Mouse (Mus musculus) liver, embryonic 14.5 days (tissue): ENCODE results near the gene Dnah9. TPM values are rescaled to one million over a fixed set of nuclear protein-coding genes. Genes with fewer than 3 reads are reported as not detected.
A peak's percentile ranks its signal among the peaks of the same experiment; 100 is the strongest.

Experiments
- ATAC-seq: fragments of 200-750 bp; cut with Nextera tagmentation; 2 replicates; pipeline ENCODE4 v1.8.0; 2017; ENCODE audit warnings: moderate number of reproducible peaks, mild to moderate bottlenecking, moderate library complexity; ENCODE audit not compliant: insufficient read depth
- DNase-seq, 3 experiments: peaks; one replicate each; pipeline ENCODE4 v3.0.0-alpha.2; 2012 to 2013; ENCODE audit warnings: low read depth in 3 of 3, low spot score in 3 of 3
- H3K27ac ChIP-seq: fragments of 300-500 bp; sonication (generic); 2 replicates; pipeline ENCODE4 v1.5.1; 2014; ENCODE audit warnings: moderate library complexity, mild to moderate bottlenecking, control low read depth, inconsistent platforms
- H3K27me3 ChIP-seq: fragments of 300-500 bp; sonication (generic); 2 replicates; pipeline ENCODE4 v1.6.1; 2014; ENCODE audit warnings: mild to moderate bottlenecking, low read length, moderate library complexity; ENCODE audit not compliant: control insufficient read depth, insufficient read depth
- H3K36me3 ChIP-seq: fragments of 300-500 bp; sonication (generic); replicated peaks from 2 replicates; pipeline ENCODE4 v1.6.1; 2014; ENCODE audit warnings: low read depth; ENCODE audit not compliant: control insufficient read depth, insufficient read depth
- H3K4me1 ChIP-seq, 2 experiments: fragments of 200-500 bp in 1 of 2; fragments of 300-500 bp in 1 of 2; sonication (generic) in 1 of 2; replicated peaks; 2 replicates each; pipeline ENCODE4 v1.6.1; 2012 to 2014; ENCODE audit warnings: antibody characterized with exemption in 1 of 2, inconsistent platforms in 1 of 2, low read length in 1 of 2; ENCODE audit not compliant: control insufficient read depth in 2 of 2, insufficient read depth in 2 of 2
- H3K4me2 ChIP-seq: fragments of 300-500 bp; sonication (generic); 2 replicates; pipeline ENCODE4 v1.6.1; 2014; ENCODE audit warnings: low read depth, mild to moderate bottlenecking, control low read depth, moderate library complexity
- H3K4me3 ChIP-seq, 2 experiments: fragments of 200-500 bp in 1 of 2; fragments of 300-500 bp in 1 of 2; sonication (generic) in 1 of 2; 2 replicates each; pipeline ENCODE4 v1.5.1; 2012 to 2014; ENCODE audit warnings: low read depth in 2 of 2, low read length in 2 of 2, mild to moderate bottlenecking in 2 of 2, control low read depth in 1 of 2, inconsistent platforms in 1 of 2, moderate library complexity in 1 of 2; ENCODE audit not compliant: insufficient read depth in 1 of 2
- H3K9ac ChIP-seq: fragments of 300-500 bp; sonication (generic); replicated peaks from 2 replicates; pipeline ENCODE4 v1.6.1; 2014; ENCODE audit warnings: mild to moderate bottlenecking, control low read depth, moderate library complexity
- H3K9me3 ChIP-seq: fragments of 300-500 bp; sonication (generic); 2 replicates; pipeline ENCODE4 v1.6.1; 2016; ENCODE audit warnings: low read length, mixed read lengths; ENCODE audit not compliant: control insufficient read depth
- CTCF ChIP-seq: IDR thresholded peaks from 2 replicates; pipeline ENCODE4 v1.5.1; 2016; ENCODE audit warnings: antibody characterized with exemption, low read depth, control low read depth
- EP300 ChIP-seq: IDR thresholded peaks from 2 replicates; pipeline ENCODE4 v1.6.1; 2016; ENCODE audit warnings: antibody characterized with exemption, low read depth
- WGBS: fragments of 180-500 bp; shearing (Covaris S2); extraction: QIAGEN DNeasy Blood & Tissue Kit; methylation state at CpG from one replicate; pipeline ENCODE4 v1.1.7; 2014; ENCODE audit not compliant: insufficient replicate concordance; 5-methylcytosine and 5-hydroxymethylcytosine counted together
- polyA plus RNA-seq, 2 experiments: library from polyadenylated mRNA; depleted of rRNA in 1 of 2; stranded (reverse) in 1 of 2; unstranded in 1 of 2; fragments of >200 nt; fragmentation: Nextera tagmentation in 1 of 2; extraction: Ambion mirVana in 1 of 2; gene quantifications; 2 replicates each; pipeline versions ENCODE4 v1.2.1 to v1.2.3; 2012 to 2014

The Dnah9 gene
- polyA plus RNA-seq, 2 experiments = not detected

DNA sequence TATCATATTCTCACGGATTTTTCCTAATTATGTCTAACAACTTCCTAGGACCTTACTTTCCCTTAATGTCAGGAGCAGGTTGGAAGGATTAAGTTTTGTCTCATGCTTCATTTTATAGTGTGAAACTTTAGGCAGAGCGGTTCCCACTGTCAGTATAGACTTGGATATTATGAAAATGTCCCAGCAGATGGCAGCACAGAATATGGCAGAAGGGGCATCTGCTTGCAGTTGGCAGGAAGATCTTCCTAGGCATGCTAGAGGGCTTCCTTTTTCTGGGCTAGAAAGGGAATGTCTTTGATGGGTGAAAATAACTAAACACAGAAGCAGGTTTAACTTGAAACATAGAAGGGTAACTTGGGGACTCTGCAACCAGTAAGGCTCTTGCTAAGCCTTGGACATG, 262.9 kb downstream of the Dnah9 start:
- Histone ChIP-seq H3K27me3 (no peaks in the 10 kb centered on the region), H3K4me2 (no peak overlapping the region), H3K4me3 (no peak overlapping the region), H3K4me1 (no peaks in the 10 kb centered on the region), H3K9ac (no peak overlapping the region), H3K36me3 (no peaks in the 10 kb centered on the region), H3K9me3 (no peaks in the 10 kb centered on the region), H3K27ac (no peak overlapping the region)
- WGBS = 42% methylated on average over 2 of the region's 2 CpGs
- ATAC-seq (no peak), DNase-seq (no peak)
- TF ChIP-seq EP300 (no peak), CTCF (0 out of 2 replicates have a peak, but pooled peaks have one; percentile 3)

DNA sequence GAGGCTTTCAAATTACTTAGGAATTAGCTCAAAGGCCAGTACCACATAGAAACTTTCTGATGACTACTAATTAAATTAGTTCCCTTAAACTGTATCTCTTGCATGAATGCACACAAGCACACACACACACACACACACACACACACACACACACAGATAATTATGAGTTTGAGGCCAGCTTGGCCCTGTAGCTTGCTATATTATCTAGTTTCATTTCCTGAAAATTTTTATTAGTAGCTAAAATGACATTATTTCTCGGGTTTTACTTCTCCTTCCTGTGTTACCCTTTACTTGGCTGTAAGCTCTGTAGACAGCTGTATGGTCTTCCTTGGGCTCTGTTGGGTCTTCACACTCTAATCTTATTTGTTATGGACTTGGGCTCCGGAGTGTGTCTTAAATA, 264.4 kb downstream of the Dnah9 start:
- TF ChIP-seq CTCF = no peak
- no peak for TF ChIP-seq EP300
- Histone ChIP-seq H3K9ac (no peak overlapping the region), H3K4me3 (no peak overlapping the region), H3K27ac (no peak overlapping the region), H3K9me3 (no peaks in the 10 kb centered on the region), H3K4me2 (no peak overlapping the region), H3K4me1 (no peaks in the 10 kb centered on the region), H3K36me3 (no peaks in the 10 kb centered on the region), H3K27me3 (no peaks in the 10 kb centered on the region)
- DNase-seq = no peak
- no peak for ATAC-seq
- 49% methylated on average over 2 of the region's 2 CpGs for WGBS

DNA sequence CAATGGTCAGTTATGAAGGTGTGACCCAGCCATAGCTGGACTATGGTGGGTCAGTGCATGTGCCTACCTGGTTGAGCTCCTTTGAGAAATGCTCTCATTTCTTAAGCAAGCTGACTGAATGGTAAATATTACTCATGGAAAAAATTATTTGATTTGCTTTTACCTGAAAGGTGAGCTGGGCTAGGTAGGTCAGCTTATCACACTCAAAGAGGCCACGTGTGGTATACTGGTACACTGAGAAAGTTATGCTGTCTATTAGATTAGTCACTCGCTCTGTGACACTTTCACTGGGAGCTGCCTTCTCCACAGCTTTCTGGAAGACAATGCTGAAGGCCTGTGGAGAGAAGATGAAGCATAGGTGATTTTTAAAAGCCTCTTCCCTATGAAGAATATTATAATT, 286.9 kb downstream of the Dnah9 start:
- H3K4me2 ChIP-seq = no peak overlapping the region
- H3K4me3 ChIP-seq = no peak overlapping the region
- ATAC-seq (no peak), DNase-seq (no peak)
- 61% methylated on average over 2 of the region's 2 CpGs for WGBS
- H3K27me3 ChIP-seq = no peaks in the 10 kb centered on the region
- H3K27ac ChIP-seq = no peak overlapping the region
- H3K36me3 ChIP-seq = no peaks in the 10 kb centered on the region
- no peak overlapping the region for H3K9ac ChIP-seq
- H3K4me1 ChIP-seq = no peaks in the 10 kb centered on the region
- H3K9me3 ChIP-seq = no peaks in the 10 kb centered on the region
- TF ChIP-seq EP300 (no peak), CTCF (no peak)

GRCm38 (mm10) chr11:65877146-65877775, 291.1 kb downstream of the Dnah9 start:
- H3K27me3 ChIP-seq = no peaks in the 10 kb centered on the region
- DNase-seq (no peak), ATAC-seq (no peak)
- TF ChIP-seq EP300 (no peak), CTCF (no peak)
- no peak overlapping the region for H3K9ac ChIP-seq
- no peaks in the 10 kb centered on the region for H3K36me3 ChIP-seq
- no peak overlapping the region for H3K4me3 ChIP-seq
- 48% methylated on average over 1 of the region's 1 CpGs for WGBS
- no peak overlapping the region for H3K27ac ChIP-seq
- H3K4me1 ChIP-seq = no peaks in the 10 kb centered on the region
- H3K4me2 ChIP-seq = no peak overlapping the region
- H3K9me3 ChIP-seq = no peaks in the 10 kb centered on the region

GRCm38 (mm10) chr11:65861476-65861875, 306.9 kb downstream of the Dnah9 start:
- H3K4me2 ChIP-seq = no peak overlapping the region
- ATAC-seq = no peak
- no peak overlapping the region for H3K27ac ChIP-seq
- H3K27me3 ChIP-seq = no peaks in the 10 kb centered on the region
- WGBS = 47% methylated on average over 4 of the region's 4 CpGs
- H3K9me3 ChIP-seq = no peaks in the 10 kb centered on the region
- H3K36me3 ChIP-seq = no peaks in the 10 kb centered on the region
- no peak for DNase-seq
- no peaks in the 10 kb centered on the region for H3K4me1 ChIP-seq
- TF ChIP-seq CTCF (no peak), EP300 (no peak)
- H3K4me3 ChIP-seq = no peak overlapping the region
- no peak overlapping the region for H3K9ac ChIP-seq
